ENCODE assay signal across 12 mouse cellular contexts in the genomic region with DNA sequence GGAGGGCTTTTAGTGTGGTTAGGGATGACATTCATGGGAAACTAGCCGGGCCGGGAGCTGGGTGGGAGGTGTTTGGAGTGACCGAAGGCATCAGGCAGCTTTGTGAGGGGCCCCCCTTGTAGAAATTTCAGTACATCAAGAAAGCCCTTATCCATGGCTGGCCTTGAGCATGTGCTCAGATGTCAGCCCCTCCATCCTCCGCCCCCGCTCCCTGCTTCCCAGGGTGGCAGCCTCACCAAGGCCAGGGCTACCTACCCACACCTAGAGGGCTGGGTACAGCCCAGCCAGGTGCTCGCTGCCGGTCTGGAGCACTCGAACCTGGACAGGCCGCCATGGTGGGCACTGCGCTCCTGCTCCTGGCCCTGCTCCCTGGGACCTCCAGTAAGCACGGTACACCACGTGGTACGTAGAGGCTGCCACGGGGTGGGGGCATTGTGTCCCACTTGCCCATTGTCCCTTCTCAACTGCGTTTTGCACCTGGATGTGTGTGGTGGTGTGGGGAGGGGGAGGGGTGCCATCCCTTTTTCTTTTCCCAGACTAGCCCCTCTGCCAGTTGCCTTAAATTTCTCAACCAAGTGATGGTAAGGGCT. TPM values are rescaled to one million over a fixed set of nuclear protein-coding genes. Genes with fewer than 3 reads are reported as not detected.
DNase-seq lines count a peak whose midpoint lies in the region; ATAC-seq and TF ChIP-seq lines count a peak whose summit lies in the region.
"Had no signal": no experiment of that assay in that cellular context is flagged by ENCODE, and none has a peak within 500 bp of the region (broad histone marks: within the 10 kb centered on the region; RNA-seq: fewer than 3 reads in every experiment).

A gene (plus strand): TSS at position 264 of the 590 bp plus-strand sequence.

- peaks cover 7% of the 10 kb centered on the region; the same call in 1 of the 2 replicates for H3K4me1 ChIP-seq in forebrain, embryonic 11.5 days (replicated peaks; ENCODE audit: control insufficient read depth, insufficient read depth, low read length)
- H3K4me1 ChIP-seq in forebrain, postnatal 0 days (ENCODE audit: insufficient read depth), result 0 out of 2 replicates have a peak, but pooled peaks cover 4% of the 10 kb centered on the region
- peaks cover 69% of the 10 kb centered on the region for H3K4me1 ChIP-seq in E14TG2a.4 (replicated peaks; ENCODE audit: low read depth, low read length)
- H3K4me1 ChIP-seq in embryonic facial prominence, embryonic 13.5 days, result peaks cover 26% of the 10 kb centered on the region
- peaks cover 4% of the 10 kb centered on the region for H3K4me1 ChIP-seq in hindbrain, embryonic 16.5 days (ENCODE audit: control insufficient read depth, insufficient read depth, low read depth, low read length)

- H3K9me3 ChIP-seq in forebrain, embryonic 11.5 days (ENCODE audit: control insufficient read depth, low read length), result no peaks in the 10 kb centered on the region
- H3K9me3 ChIP-seq in forebrain, postnatal 0 days (ENCODE audit: low read length), result no peaks in the 10 kb centered on the region
- H3K9me3 ChIP-seq in E14TG2a.4 (ENCODE audit: low read length), result no peaks in the 10 kb centered on the region
- H3K9me3 ChIP-seq in embryonic facial prominence, embryonic 13.5 days, result no peaks in the 10 kb centered on the region
- H3K9me3 ChIP-seq in hindbrain, embryonic 16.5 days (ENCODE audit: control insufficient read depth, low read length), result no peaks in the 10 kb centered on the region

- no peak for TF ChIP-seq CTCF in forebrain, postnatal 0 days (IDR thresholded peaks at IDR 0.05; ENCODE audit: low read depth)
- no peak for TF ChIP-seq CTCF in layer of hippocampus, adult 2 months (conservative IDR thresholded peaks at IDR 0.05)
- no peak for TF ChIP-seq CTCF in E14TG2a.4 (conservative IDR thresholded peaks at IDR 0.05; ENCODE audit: low read length)

- no peak within 1 kb of the TSS for H3K4me3 ChIP-seq in forebrain, embryonic 11.5 days (ENCODE audit: low read depth, low read length)
- no peak within 1 kb of the TSS for H3K4me3 ChIP-seq in forebrain, postnatal 0 days (ENCODE audit: low read depth, low read length)
- no peak within 1 kb of the TSS for H3K4me3 ChIP-seq in layer of hippocampus, adult 2 months
- H3K4me3 ChIP-seq in E14TG2a.4 (replicated peaks; ENCODE audit: low read length), result peak within 1 kb of the TSS; percentile 71
- no peak within 1 kb of the TSS for H3K4me3 ChIP-seq in embryonic facial prominence, embryonic 13.5 days
- H3K4me3 ChIP-seq in hindbrain, embryonic 16.5 days (ENCODE audit: low read length), result no peak within 1 kb of the TSS
- H3K4me3 ChIP-seq: erythroblast, embryonic 14.5 days had no signal

- no peak within 1 kb of the TSS for H3K4me2 ChIP-seq in forebrain, embryonic 11.5 days (ENCODE audit: low read depth, low read length, severe bottlenecking)
- H3K4me2 ChIP-seq in forebrain, postnatal 0 days (ENCODE audit: low read depth), result no peak within 1 kb of the TSS
- H3K4me2 ChIP-seq in embryonic facial prominence, embryonic 13.5 days, result no peak within 1 kb of the TSS
- no peak within 1 kb of the TSS for H3K4me2 ChIP-seq in hindbrain, embryonic 16.5 days (ENCODE audit: low read length)

- H3K36me3 ChIP-seq in forebrain, embryonic 11.5 days (ENCODE audit: control insufficient read depth, insufficient read depth, low read length), result peaks cover 13% of the 10 kb centered on the region; the same call in 1 of the 2 replicates
- peaks cover 58% of the 10 kb centered on the region for H3K36me3 ChIP-seq in forebrain, postnatal 0 days (ENCODE audit: insufficient read depth)
- H3K36me3 ChIP-seq in E14TG2a.4 (ENCODE audit: insufficient read depth, low read length), result peaks cover 49% of the 10 kb centered on the region
- peaks cover 72% of the 10 kb centered on the region for H3K36me3 ChIP-seq in embryonic facial prominence, embryonic 13.5 days
- H3K36me3 ChIP-seq in hindbrain, embryonic 16.5 days (ENCODE audit: control insufficient read depth, insufficient read depth, low read length), result peaks cover 52% of the 10 kb centered on the region

- 81% methylated on average over 15 of the region's 15 CpGs for WGBS in forebrain, embryonic 11.5 days
- 76% methylated on average over 15 of the region's 15 CpGs for WGBS in forebrain, postnatal 0 days
- WGBS in embryonic facial prominence, embryonic 13.5 days, result 86% methylated on average over 15 of the region's 15 CpGs
- WGBS in hindbrain, embryonic 16.5 days, result 75% methylated on average over 15 of the region's 15 CpGs

- no peak for DNase-seq in forebrain, embryonic 11.5 days (ENCODE audit: low spot score)
- DNase-seq in forebrain, postnatal 0 days, result no peak
- no peak for DNase-seq in layer of hippocampus, adult 2 months (ENCODE audit: low spot score in 2 of 2)
- no peak for DNase-seq in layer of hippocampus, adult 11-12 months (ENCODE audit: low spot score)
- no peak for DNase-seq in retina, postnatal 1 day

- no peak for ATAC-seq in forebrain, embryonic 11.5 days (replicated peaks; ENCODE audit: low FRiP score)
- no peak for ATAC-seq in forebrain, postnatal 0 days
- no peak for ATAC-seq in embryonic facial prominence, embryonic 13.5 days (ENCODE audit: insufficient number of reproducible peaks, insufficient read depth, low FRiP score, low TSS enrichment, low read depth)
- ATAC-seq in hindbrain, embryonic 16.5 days, result no peak
- ATAC-seq: activated CD4-positive, CD25-positive, alpha-beta regulatory T cell, adult 4 months; inflammation-experienced regulatory T-cells, adult 6 months had no signal

- no peak within 1 kb of the TSS for H3K27ac ChIP-seq in forebrain, embryonic 11.5 days (ENCODE audit: low read depth, low read length)
- H3K27ac ChIP-seq in forebrain, postnatal 0 days (ENCODE audit: low read depth, low read length), result no peak within 1 kb of the TSS
- peak within 1 kb of the TSS; percentile 43; the same call in 1 of the 2 replicates for H3K27ac ChIP-seq in layer of hippocampus, adult 2 months
- no peak within 1 kb of the TSS; the same call in 1 of the 2 replicates for H3K27ac ChIP-seq in embryonic facial prominence, embryonic 13.5 days
- H3K27ac ChIP-seq in hindbrain, embryonic 16.5 days (ENCODE audit: low read depth, low read length), result no peak within 1 kb of the TSS
- H3K27ac ChIP-seq: liver, embryonic 14.5 days had no signal

- H3K27me3 ChIP-seq in forebrain, embryonic 11.5 days (ENCODE audit: control insufficient read depth, insufficient read depth, low read length), result no peaks in the 10 kb centered on the region; the same call in 1 of the 2 replicates
- no peaks in the 10 kb centered on the region for H3K27me3 ChIP-seq in forebrain, postnatal 0 days (ENCODE audit: insufficient read depth, low read length)
- H3K27me3 ChIP-seq in E14TG2a.4 (ENCODE audit: insufficient read depth, low read length), result peaks cover 13% of the 10 kb centered on the region
- H3K27me3 ChIP-seq in embryonic facial prominence, embryonic 13.5 days, result no peaks in the 10 kb centered on the region; the same call in 1 of the 2 replicates
- no peaks in the 10 kb centered on the region for H3K27me3 ChIP-seq in hindbrain, embryonic 16.5 days (replicated peaks; ENCODE audit: control insufficient read depth, insufficient read depth, low read length)

- 0 out of 2 replicates have a peak within 1 kb of the TSS, but pooled peaks have one; percentile 20 for H3K9ac ChIP-seq in forebrain, embryonic 11.5 days (ENCODE audit: low read length)
- no peak within 1 kb of the TSS for H3K9ac ChIP-seq in forebrain, postnatal 0 days
- peak within 1 kb of the TSS; percentile 55 for H3K9ac ChIP-seq in embryonic facial prominence, embryonic 13.5 days
- H3K9ac ChIP-seq in hindbrain, embryonic 16.5 days (ENCODE audit: low read depth, low read length), result no peak within 1 kb of the TSS; the same call in 1 of the 2 replicates
- H3K9ac ChIP-seq: liver, embryonic 14.5 days had no signal

RNA-seq across cellular contexts. Expression of the gene that starts here (rescaled TPM):
- 3.3 and 4.0 TPM in 2 replicates for polyA plus RNA-seq in forebrain, embryonic 11.5 days (2014; fragmentation: Nextera tagmentation; extraction: Ambion mirVana)
- 8.4 and 18.6 TPM in 2 replicates for total RNA-seq in forebrain, postnatal 0 days (2014; rRNA removed)
- polyA plus RNA-seq in forebrain, postnatal 0 days (2015; fragmentation: Nextera tagmentation; extraction: Ambion mirVana), result 1.1 and 1.3 TPM in 2 replicates
- 10 to 100 TPM; 18.0 to 20.3 TPM for total RNA-seq in layer of hippocampus, adult 2 months (2021)
- 4.6 and 7.3 TPM in 2 replicates for polyA plus RNA-seq in embryonic facial prominence, embryonic 13.5 days (2015; fragmentation: Nextera tagmentation; extraction: Ambion mirVana)
- 2.8 and 3.7 TPM in 2 replicates for polyA plus RNA-seq in hindbrain, embryonic 16.5 days (2015; fragmentation: Nextera tagmentation; extraction: Ambion mirVana)

Comparison
In these comparisons a context has a peak if more than half of its experiments do, and no peak if none do; other contexts are left out.
1. H3K9ac ChIP-seq: peak in forebrain, embryonic 11.5 days (single experiment) and embryonic facial prominence, embryonic 13.5 days (single experiment); none in forebrain, postnatal 0 days (single experiment) and hindbrain, embryonic 16.5 days (single experiment).